ENCODE assay signal across 8 mouse cellular contexts in the genomic region with DNA sequence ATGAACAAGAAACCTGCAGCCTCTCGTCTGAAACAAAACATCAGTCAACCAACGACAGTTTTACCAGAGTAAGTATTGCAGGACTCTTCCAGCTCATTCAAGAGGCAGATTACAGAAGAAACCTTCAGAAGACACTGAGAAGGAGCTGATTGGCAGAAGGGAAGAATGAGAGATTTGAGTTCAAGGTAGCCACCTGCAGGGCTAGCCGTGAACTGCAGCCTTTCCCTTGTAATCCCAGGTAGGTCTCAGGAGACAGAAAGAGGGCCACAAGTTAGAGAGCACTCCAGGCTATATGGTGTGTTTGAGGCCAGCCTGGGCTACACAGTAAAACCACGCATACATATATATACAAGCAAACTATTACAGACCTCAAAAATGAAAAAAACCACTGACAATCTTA. TPM values are rescaled to one million over a fixed set of nuclear protein-coding genes. Genes with fewer than 3 reads are reported as not detected.
DNase-seq lines count a peak whose midpoint lies in the region; ATAC-seq and TF ChIP-seq lines count a peak whose summit lies in the region.
"Had no signal": no experiment of that assay in that cellular context is flagged by ENCODE, and none has a peak within 500 bp of the region (broad histone marks: within the 10 kb centered on the region; RNA-seq: fewer than 3 reads in every experiment).

No protein-coding gene starts in this region.

- ATAC-seq in hindbrain, embryonic 14.5 days (ENCODE audit: low FRiP score): no peak
- ATAC-seq in hindbrain, embryonic 16.5 days: no peak
- no peak for ATAC-seq in lung, embryonic 14.5 days (ENCODE audit: insufficient read depth)

- H3K4me1 ChIP-seq in hindbrain, embryonic 14.5 days (replicated peaks; ENCODE audit: control insufficient read depth, insufficient read depth, low read length): peaks cover 9% of the 10 kb centered on the region; the same call in 1 of the 2 replicates
- H3K4me1 ChIP-seq in hindbrain, embryonic 16.5 days (ENCODE audit: control insufficient read depth, insufficient read depth, low read depth, low read length): no peaks in the 10 kb centered on the region
- H3K4me1 ChIP-seq in lung, embryonic 14.5 days (ENCODE audit: insufficient read depth): peaks cover 6% of the 10 kb centered on the region; the same call in 1 of the 2 replicates

- peak; percentile 45 for DNase-seq in hindbrain, embryonic 14.5 days (ENCODE audit: low spot score)
- DNase-seq in NIH3T3 (ENCODE audit: low read depth): peak; percentile 57
- peak; percentile 44 to 55 for DNase-seq in cerebellum, postnatal 25 days
- DNase-seq in kidney, postnatal 36 days: peak; percentile 58 to 84
- peak; percentile 73 for DNase-seq in lung, embryonic 14.5 days
- peak; percentile 27 for DNase-seq in splenic B cell, adult 2 months (ENCODE audit: low read depth, low spot score)

- H3K4me3 ChIP-seq in hindbrain, embryonic 14.5 days (replicated peaks; ENCODE audit: low read length): no peak overlapping the region
- H3K4me3 ChIP-seq in hindbrain, embryonic 16.5 days (ENCODE audit: low read length): no peak overlapping the region
- H3K4me3 ChIP-seq in lung, embryonic 14.5 days (ENCODE audit: low read depth, low read length): no peak overlapping the region
- H3K4me3 ChIP-seq: lung, embryonic 15.5 days had no signal

- no peak overlapping the region for H3K4me2 ChIP-seq in hindbrain, embryonic 14.5 days (replicated peaks)
- H3K4me2 ChIP-seq in hindbrain, embryonic 16.5 days (ENCODE audit: low read length): no peak overlapping the region
- H3K4me2 ChIP-seq in lung, embryonic 14.5 days: no peak overlapping the region
- H3K4me2 ChIP-seq: lung, embryonic 15.5 days had no signal

- no peak overlapping the region for H3K27ac ChIP-seq in hindbrain, embryonic 14.5 days
- no peak overlapping the region for H3K27ac ChIP-seq in hindbrain, embryonic 16.5 days (ENCODE audit: low read depth, low read length)
- H3K27ac ChIP-seq in lung, embryonic 14.5 days (ENCODE audit: low read depth): no peak overlapping the region
- H3K27ac ChIP-seq: lung, embryonic 15.5 days had no signal

- H3K36me3 ChIP-seq in hindbrain, embryonic 14.5 days (replicated peaks; ENCODE audit: control insufficient read depth, insufficient read depth): no peaks in the 10 kb centered on the region
- no peaks in the 10 kb centered on the region for H3K36me3 ChIP-seq in hindbrain, embryonic 16.5 days (ENCODE audit: control insufficient read depth, insufficient read depth, low read length)
- H3K36me3 ChIP-seq in lung, embryonic 14.5 days (ENCODE audit: insufficient read depth): no peaks in the 10 kb centered on the region
- H3K36me3 ChIP-seq in splenic B cell, adult 2 months (ENCODE audit: control insufficient read depth, insufficient read depth, low read length, poor library complexity, severe bottlenecking): no peaks in the 10 kb centered on the region
- H3K36me3 ChIP-seq: lung, embryonic 15.5 days had no signal

- H3K27me3 ChIP-seq in hindbrain, embryonic 14.5 days (ENCODE audit: control insufficient read depth, insufficient read depth, low read length): no peaks in the 10 kb centered on the region
- H3K27me3 ChIP-seq in hindbrain, embryonic 16.5 days (replicated peaks; ENCODE audit: control insufficient read depth, insufficient read depth, low read length): no peaks in the 10 kb centered on the region
- H3K27me3 ChIP-seq in lung, embryonic 14.5 days (ENCODE audit: insufficient read depth, low read length): no peaks in the 10 kb centered on the region
- H3K27me3 ChIP-seq in splenic B cell, adult 2 months (ENCODE audit: control insufficient read depth, insufficient read depth, low read length, poor library complexity, severe bottlenecking): no peaks in the 10 kb centered on the region
- H3K27me3 ChIP-seq: lung, embryonic 15.5 days had no signal

- no peak overlapping the region for H3K9ac ChIP-seq in hindbrain, embryonic 14.5 days
- no peak overlapping the region for H3K9ac ChIP-seq in hindbrain, embryonic 16.5 days (ENCODE audit: low read depth, low read length)
- H3K9ac ChIP-seq in lung, embryonic 14.5 days: no peak overlapping the region
- H3K9ac ChIP-seq: lung, embryonic 15.5 days had no signal

- no peaks in the 10 kb centered on the region for H3K9me3 ChIP-seq in hindbrain, embryonic 14.5 days (ENCODE audit: control insufficient read depth, low read length)
- no peaks in the 10 kb centered on the region for H3K9me3 ChIP-seq in hindbrain, embryonic 16.5 days (ENCODE audit: control insufficient read depth, low read length)
- H3K9me3 ChIP-seq in lung, embryonic 14.5 days (ENCODE audit: low read depth, low read length): no peaks in the 10 kb centered on the region
- H3K9me3 ChIP-seq: lung, embryonic 15.5 days had no signal

- TF ChIP-seq CTCF in lung, embryonic 14.5 days (IDR thresholded peaks at IDR 0.05; ENCODE audit: low read depth): peak; percentile 67

- WGBS in hindbrain, embryonic 14.5 days: 76% methylated on average over 4 of the region's 4 CpGs
- WGBS in hindbrain, embryonic 16.5 days: 81% methylated on average over 4 of the region's 4 CpGs
- 70% methylated on average over 4 of the region's 4 CpGs for WGBS in lung, embryonic 14.5 days

RNA-seq across cellular contexts. Expression of gene Rhobtb1, which starts 49.2 kb away (rescaled TPM):
- 15.2 and 19.8 TPM in 2 replicates for polyA plus RNA-seq in hindbrain, embryonic 14.5 days (2014; fragmentation: Nextera tagmentation; extraction: Ambion mirVana)
- 11.4 and 13.3 TPM in 2 replicates for polyA plus RNA-seq in hindbrain, embryonic 16.5 days (2015; fragmentation: Nextera tagmentation; extraction: Ambion mirVana)
- polyA plus RNA-seq in lung, embryonic 14.5 days (2014; fragmentation: Nextera tagmentation; extraction: Ambion mirVana): 19.4 and 20.1 TPM in 2 replicates
